Mouse (Mus musculus) embryonic facial prominence, embryonic 13.5 days (tissue): ENCODE measurements around the gene Rps9. TPM values are rescaled to one million over a fixed set of nuclear protein-coding genes. Genes with fewer than 3 reads are reported as not detected.
"Not testable (repeated sequence)": the region's sequence is repeated elsewhere in the genome, so short reads cannot be mapped to it uniquely, and the experiment has no call there.

ENCODE experiments used
- ATAC-seq: fragments of 200-750 bp; cut with Nextera tagmentation; 2 replicates; pipeline ENCODE4 v1.8.0; 2017; ENCODE audit warnings: low read depth; ENCODE audit not compliant: insufficient number of reproducible peaks, insufficient read depth, low FRiP score, low TSS enrichment
- H3K27ac ChIP-seq: fragments of 300-500 bp; sonication (generic); 2 replicates; pipeline ENCODE4 v1.5.1; 2015; ENCODE audit warnings: moderate library complexity, mild to moderate bottlenecking, inconsistent platforms
- H3K27me3 ChIP-seq: fragments of 300-500 bp; sonication (generic); 2 replicates; pipeline ENCODE4 v1.6.1; 2015; ENCODE audit warnings: mild to moderate bottlenecking, inconsistent platforms
- H3K36me3 ChIP-seq: fragments of 300-500 bp; sonication (generic); 2 replicates; pipeline ENCODE4 v1.6.1; 2015; ENCODE audit warnings: mild to moderate bottlenecking, inconsistent platforms
- H3K4me1 ChIP-seq: fragments of 300-500 bp; sonication (generic); 2 replicates; pipeline ENCODE4 v1.6.1; 2015; ENCODE audit warnings: inconsistent platforms
- H3K4me2 ChIP-seq: fragments of 300-500 bp; sonication (generic); 2 replicates; pipeline ENCODE4 v1.6.1; 2015; ENCODE audit warnings: moderate library complexity, mild to moderate bottlenecking, inconsistent platforms
- H3K4me3 ChIP-seq: fragments of 300-500 bp; sonication (generic); 2 replicates; pipeline ENCODE4 v1.5.1; 2015; ENCODE audit warnings: mild to moderate bottlenecking, inconsistent platforms
- H3K9ac ChIP-seq: fragments of 300-500 bp; sonication (generic); 2 replicates; pipeline ENCODE4 v1.6.1; 2015; ENCODE audit warnings: mild to moderate bottlenecking, inconsistent platforms
- H3K9me3 ChIP-seq: fragments of 300-500 bp; sonication (generic); 2 replicates; pipeline ENCODE4 v1.6.1; 2016; ENCODE audit warnings: inconsistent platforms
- WGBS: fragments of 180-500 bp; shearing (Covaris S2); methylation state at CpG from one replicate; pipeline ENCODE4 v1.1.7; 2015; ENCODE audit warnings: mixed read lengths; 5-methylcytosine and 5-hydroxymethylcytosine counted together
- polyA plus RNA-seq: library from polyadenylated mRNA; unstranded; fragments of >200 nt; fragmentation: Nextera tagmentation; extraction: Ambion mirVana; gene quantifications from 2 replicates; pipeline ENCODE4 v1.2.1, GENCODE M21; 2015

The Rps9 gene
- polyA plus RNA-seq, 1 experiment from 2014 or later = 1,735 TPM

- H3K4me1 ChIP-seq = peaks cover 17% of the 10 kb centered on the region
- no peaks in the 10 kb centered on the region for H3K27me3 ChIP-seq
- H3K27ac ChIP-seq = peak overlapping the region; percentile 96
- H3K9ac ChIP-seq = peak overlapping the region; percentile 94
- H3K36me3 ChIP-seq = peaks cover 58% of the 10 kb centered on the region
- 19% methylated on average over 6 of the region's 6 CpGs for WGBS
- H3K9me3 ChIP-seq = no peaks in the 10 kb centered on the region
- ATAC-seq = peak; percentile 32; the same call in 1 of the 2 replicates
- H3K4me3 ChIP-seq = peak overlapping the region; percentile 83
- peak overlapping the region; percentile 91 for H3K4me2 ChIP-seq
Measured at GRCm38 (mm10) chr7:3703148-3703878, 480 bp upstream of the Rps9 start.

GRCm38 (mm10) chr7:3704475-3704874 lies 682 bp downstream of the Rps9 start:
- Histone ChIP-seq H3K9me3 (no peaks in the 10 kb centered on the region), H3K9ac (peak overlapping the region; percentile 94), H3K4me3 (peak overlapping the region; percentile 83), H3K36me3 (peaks cover 46% of the 10 kb centered on the region), H3K4me2 (peak overlapping the region; percentile 91), H3K27ac (peak overlapping the region; percentile 96), H3K27me3 (no peaks in the 10 kb centered on the region), H3K4me1 (peaks cover 17% of the 10 kb centered on the region)
- ATAC-seq = no peak
- under 1% methylated on average over 20 of the region's 20 CpGs for WGBS

- ATAC-seq, H3K9me3 ChIP-seq, H3K27me3 ChIP-seq: not testable (repeated sequence)
- Histone ChIP-seq H3K4me2 (peak overlapping the region; percentile 91), H3K4me1 (peaks cover 17% of the 10 kb centered on the region), H3K36me3 (peaks cover 36% of the 10 kb centered on the region), H3K4me3 (peak overlapping the region; percentile 83), H3K9ac (peak overlapping the region; percentile 94), H3K27ac (peak overlapping the region; percentile 96)
- 3% methylated on average over 6 of the region's 7 CpGs for WGBS
Measured at GRCm38 (mm10) chr7:3705461-3705860, 1.7 kb downstream of the Rps9 start.

DNA sequence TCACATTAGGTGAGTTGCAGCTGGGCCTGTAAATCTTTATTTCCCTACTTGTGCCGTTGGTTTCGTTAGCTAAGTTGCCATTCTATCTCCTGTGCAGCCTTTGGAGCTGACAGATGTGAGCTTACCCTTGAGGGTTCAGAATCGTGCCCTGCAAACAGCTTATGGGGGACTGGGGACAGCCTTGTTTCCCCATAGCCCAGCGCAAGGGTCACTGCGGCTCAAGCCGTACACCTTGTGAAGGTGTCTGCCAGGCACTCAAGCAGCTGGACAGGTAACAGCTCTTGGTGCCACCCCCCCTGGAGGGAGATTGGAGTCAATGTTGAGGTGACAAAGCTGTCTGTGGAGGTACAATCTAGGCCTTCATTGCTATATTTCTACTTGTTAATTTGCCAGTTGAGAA lies 2.1 kb downstream of the Rps9 start:
- Histone ChIP-seq H3K4me3 (peak overlapping the region; percentile 83), H3K9me3 (no peaks in the 10 kb centered on the region), H3K27me3 (no peaks in the 10 kb centered on the region), H3K36me3 (peaks cover 34% of the 10 kb centered on the region), H3K27ac (0 out of 2 replicates have a peak overlapping the region, but pooled peaks have one; percentile 23), H3K9ac (peak overlapping the region; percentile 94), H3K4me2 (peak overlapping the region; percentile 91), H3K4me1 (peaks cover 17% of the 10 kb centered on the region)
- WGBS = 28% methylated on average over 6 of the region's 6 CpGs
- no peak for ATAC-seq

- H3K9ac ChIP-seq = peak overlapping the region; percentile 94
- no peak overlapping the region; the same call in 1 of the 2 replicates for H3K27ac ChIP-seq
- peaks cover 28% of the 10 kb centered on the region for H3K36me3 ChIP-seq
- WGBS = 60% methylated on average over 11 of the region's 11 CpGs
- H3K9me3 ChIP-seq = no peaks in the 10 kb centered on the region
- H3K4me2 ChIP-seq = peak overlapping the region; percentile 91
- no peaks in the 10 kb centered on the region for H3K27me3 ChIP-seq
- H3K4me3 ChIP-seq = peak overlapping the region; percentile 83
- peaks cover 17% of the 10 kb centered on the region for H3K4me1 ChIP-seq
- ATAC-seq = no peak
Measured at GRCm38 (mm10) chr7:3706343-3706934, 2.6 kb downstream of the Rps9 start.

GRCm38 (mm10) chr7:3707027-3707426 lies 3.2 kb downstream of the Rps9 start:
- H3K27me3 ChIP-seq = no peaks in the 10 kb centered on the region
- H3K9ac ChIP-seq = 0 out of 2 replicates have a peak overlapping the region, but pooled peaks have one; percentile 6
- no peak for ATAC-seq
- H3K4me2 ChIP-seq = peak overlapping the region; percentile 91; the same call in 1 of the 2 replicates
- no peaks in the 10 kb centered on the region for H3K9me3 ChIP-seq
- 53% methylated on average over 4 of the region's 4 CpGs for WGBS
- no peak overlapping the region for H3K27ac ChIP-seq
- H3K4me1 ChIP-seq = peaks cover 17% of the 10 kb centered on the region
- H3K4me3 ChIP-seq = 0 out of 2 replicates have a peak overlapping the region, but pooled peaks have one; percentile 6
- peaks cover 28% of the 10 kb centered on the region for H3K36me3 ChIP-seq

GRCm38 (mm10) chr7:3707568-3708413 lies 4.0 kb downstream of the Rps9 start:
- H3K4me1 ChIP-seq = peaks cover 17% of the 10 kb centered on the region
- H3K4me2 ChIP-seq = no peak overlapping the region
- H3K27ac ChIP-seq = no peak overlapping the region
- H3K27me3 ChIP-seq = no peaks in the 10 kb centered on the region
- H3K4me3 ChIP-seq = no peak overlapping the region
- H3K9me3 ChIP-seq = no peaks in the 10 kb centered on the region
- ATAC-seq = no peak
- 31% methylated on average over 7 of the region's 7 CpGs for whole genome bisulfite sequencing
- peaks cover 28% of the 10 kb centered on the region for H3K36me3 ChIP-seq
- H3K9ac ChIP-seq = no peak overlapping the region

DNA sequence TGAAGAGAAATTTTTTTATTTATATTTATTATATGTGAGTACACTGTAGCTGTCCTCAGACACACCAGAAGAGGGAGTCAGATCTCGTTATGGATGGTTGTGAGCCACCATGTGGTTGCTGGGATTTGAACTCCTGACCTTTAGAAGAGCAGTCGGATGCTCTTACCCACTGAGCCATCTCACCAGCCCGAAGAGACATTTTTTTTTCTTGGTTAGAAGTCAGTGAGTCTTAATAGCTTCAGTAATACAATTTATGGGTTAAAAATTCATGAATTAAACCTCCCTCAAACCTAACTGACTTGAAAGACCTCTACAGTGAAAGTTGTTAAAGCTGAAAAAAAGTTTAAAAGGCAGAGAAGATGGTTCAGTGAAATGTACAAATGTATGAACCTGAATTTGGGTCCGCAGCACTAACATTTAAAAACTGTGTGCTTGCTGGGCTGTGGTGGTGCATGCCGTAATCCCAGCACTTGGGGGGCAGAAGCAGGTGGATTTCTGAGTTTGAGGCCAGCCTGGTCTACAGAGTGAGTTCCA lies 4.7 kb downstream of the Rps9 start:
- not testable (repeated sequence) for ATAC-seq, H3K4me3 ChIP-seq, H3K9ac ChIP-seq, H3K9me3 ChIP-seq, H3K4me2 ChIP-seq, H3K27me3 ChIP-seq, H3K27ac ChIP-seq
- WGBS = 36% methylated on average over 5 of the region's 5 CpGs
- Histone ChIP-seq H3K4me1 (peaks cover 17% of the 10 kb centered on the region), H3K36me3 (peaks cover 28% of the 10 kb centered on the region)

- Histone ChIP-seq H3K4me1 (peaks cover 17% of the 10 kb centered on the region), H3K36me3 (peaks cover 28% of the 10 kb centered on the region), H3K4me3 (no peak overlapping the region), H3K4me2 (no peak overlapping the region), H3K27ac (no peak overlapping the region), H3K27me3 (no peaks in the 10 kb centered on the region), H3K9ac (no peak overlapping the region), H3K9me3 (no peaks in the 10 kb centered on the region)
- ATAC-seq = no peak
- WGBS = 68% methylated on average over 1 of the region's 1 CpGs
Measured at GRCm38 (mm10) chr7:3709000-3709399, 5.2 kb downstream of the Rps9 start.

GRCm38 (mm10) chr7:3712264-3712942 lies 8.6 kb downstream of the Rps9 start:
- H3K9ac ChIP-seq = no peak overlapping the region
- no peaks in the 10 kb centered on the region for H3K27me3 ChIP-seq
- H3K4me2 ChIP-seq = no peak overlapping the region
- H3K27ac ChIP-seq = no peak overlapping the region
- ATAC-seq = no peak
- 37% methylated on average over 5 of the region's 5 CpGs for WGBS
- peaks cover 6% of the 10 kb centered on the region; the same call in 1 of the 2 replicates for H3K36me3 ChIP-seq
- no peaks in the 10 kb centered on the region for H3K9me3 ChIP-seq
- H3K4me1 ChIP-seq = no peaks in the 10 kb centered on the region
- no peak overlapping the region for H3K4me3 ChIP-seq

DNA sequence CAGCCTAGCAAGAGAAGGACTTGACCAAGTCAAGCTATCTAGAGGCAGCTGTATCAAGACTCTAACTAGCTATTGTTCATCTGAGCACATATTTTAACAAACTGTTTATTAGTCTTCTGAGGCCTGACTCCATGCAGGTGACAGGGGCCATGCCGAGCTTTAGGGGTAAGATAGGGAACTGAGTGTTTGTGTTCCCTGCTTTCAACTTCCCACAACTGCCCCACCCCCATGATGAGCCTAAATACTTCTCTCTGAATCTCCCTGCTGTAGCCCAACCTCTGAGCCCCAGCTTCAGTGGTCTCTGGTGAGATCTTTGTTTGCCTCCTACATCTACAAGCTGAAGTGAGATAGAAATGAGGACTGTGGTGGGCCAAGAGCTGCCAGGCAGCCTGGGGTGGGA lies 11.5 kb downstream of the Rps9 start:
- no peaks in the 10 kb centered on the region for H3K36me3 ChIP-seq
- 71% methylated on average over 1 of the region's 1 CpGs for WGBS
- no peak for ATAC-seq

More for the DNA sequence above, 11.5 kb downstream of the Rps9 start:
- H3K4me2 ChIP-seq = no peak overlapping the region
- H3K4me1 ChIP-seq = no peaks in the 10 kb centered on the region
- H3K27me3 ChIP-seq = no peaks in the 10 kb centered on the region
- no peaks in the 10 kb centered on the region for H3K9me3 ChIP-seq
- no peak overlapping the region for H3K9ac ChIP-seq
- no peak overlapping the region for H3K4me3 ChIP-seq
- H3K27ac ChIP-seq = no peak overlapping the region
